Mouse (Mus musculus): ENCODE data around the gene Taf4.

Gene Taf4

DNA sequence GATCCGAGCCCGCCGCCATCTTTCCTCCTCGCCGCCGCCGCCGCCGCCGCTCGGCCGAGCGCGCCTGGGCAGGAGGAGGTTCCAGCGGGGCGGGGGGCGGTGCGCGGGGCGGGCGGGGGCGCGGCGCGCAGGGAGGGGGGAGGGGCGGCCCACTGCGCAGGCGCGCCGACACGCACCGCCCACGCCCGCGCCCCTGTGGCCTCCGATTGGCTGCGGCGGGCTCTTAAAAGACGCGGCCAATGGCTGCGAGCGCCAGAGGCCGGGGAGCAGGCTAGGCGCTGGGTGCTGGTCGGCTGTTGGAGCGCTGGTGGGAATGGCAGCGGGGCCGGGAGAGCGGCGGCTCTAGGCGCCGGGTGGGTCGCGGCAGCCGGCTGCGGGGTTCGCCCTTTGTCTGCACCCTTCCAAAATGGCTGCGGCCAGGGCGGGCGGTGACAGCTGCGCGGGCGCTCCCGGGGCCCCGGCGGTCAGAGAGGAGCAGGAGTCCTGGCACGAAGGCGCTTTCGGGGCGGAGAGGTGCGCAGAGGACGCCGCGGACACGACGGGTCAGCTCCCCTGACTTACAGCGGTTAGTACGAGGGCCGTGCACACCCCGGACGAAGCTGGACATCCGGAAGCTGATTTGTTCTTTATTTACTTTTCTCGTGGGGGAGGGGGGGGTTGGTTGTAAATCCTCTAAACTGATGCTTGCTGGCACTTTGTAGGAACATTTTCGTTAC lies at the start of gene Taf4:
TSS of gene Taf4 (minus strand) at position 19 of the 716 bp plus-strand sequence.
- DNase-seq (ENCODE audit: low read depth, low spot score), result peak; percentile 88

DNA sequence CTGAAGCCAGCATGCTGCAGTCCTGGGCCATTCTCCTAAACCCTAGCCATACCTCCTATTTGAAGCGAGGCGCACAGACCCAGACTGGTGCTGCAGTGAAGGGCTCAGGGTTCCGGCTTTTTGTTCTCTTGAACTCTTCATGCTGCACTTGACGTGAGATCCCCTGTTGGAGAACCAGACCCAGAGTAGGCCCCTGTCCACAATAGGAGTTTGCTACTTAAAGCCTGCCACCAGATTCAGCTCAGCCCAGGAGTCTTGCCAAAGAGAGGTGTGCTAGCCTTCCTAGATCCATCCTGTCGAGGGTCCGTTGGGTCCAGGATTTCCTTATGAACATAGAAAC lies 49.4 kb upstream of the Taf4 start:
- no peak for DNase-seq (ENCODE audit: low read depth, low spot score)

DNA sequence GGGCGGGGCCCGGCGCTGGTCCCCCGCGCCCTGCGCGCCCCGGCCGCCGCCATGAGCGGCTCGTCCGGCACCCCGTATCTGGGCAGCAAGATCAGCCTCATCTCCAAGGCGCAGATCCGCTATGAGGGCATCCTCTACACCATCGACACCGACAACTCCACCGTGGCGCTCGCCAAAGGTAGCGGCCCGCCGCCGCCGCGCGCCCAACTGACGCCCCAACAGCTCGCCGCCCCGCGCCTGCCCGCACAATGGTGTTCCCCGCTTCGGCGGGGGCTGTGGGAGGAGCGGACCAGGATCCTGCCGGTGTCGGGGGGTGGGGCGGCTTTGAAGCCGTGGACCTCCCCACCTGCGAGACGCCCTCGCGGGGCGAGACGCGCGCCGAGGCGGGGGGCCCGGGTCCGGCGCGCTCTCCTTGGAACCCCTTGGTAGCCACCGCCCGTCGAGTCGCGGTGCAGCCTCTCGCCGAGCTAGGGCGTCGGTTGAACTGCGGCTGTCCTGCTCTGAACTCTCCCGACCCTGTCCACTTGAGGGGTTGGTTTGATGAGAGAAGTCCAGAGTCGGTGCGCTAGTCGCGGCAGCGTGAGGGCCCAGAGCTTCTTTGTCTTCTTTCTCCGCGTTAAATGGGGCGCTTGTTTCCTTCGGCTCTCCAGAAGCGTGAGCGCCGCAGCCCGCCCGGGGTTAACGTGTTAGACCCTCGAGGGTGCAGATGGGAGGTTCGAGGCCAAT lies 48.9 kb upstream of the Taf4 start:
- DNase-seq (ENCODE audit: low read depth, low spot score), result peak; percentile 28

DNA sequence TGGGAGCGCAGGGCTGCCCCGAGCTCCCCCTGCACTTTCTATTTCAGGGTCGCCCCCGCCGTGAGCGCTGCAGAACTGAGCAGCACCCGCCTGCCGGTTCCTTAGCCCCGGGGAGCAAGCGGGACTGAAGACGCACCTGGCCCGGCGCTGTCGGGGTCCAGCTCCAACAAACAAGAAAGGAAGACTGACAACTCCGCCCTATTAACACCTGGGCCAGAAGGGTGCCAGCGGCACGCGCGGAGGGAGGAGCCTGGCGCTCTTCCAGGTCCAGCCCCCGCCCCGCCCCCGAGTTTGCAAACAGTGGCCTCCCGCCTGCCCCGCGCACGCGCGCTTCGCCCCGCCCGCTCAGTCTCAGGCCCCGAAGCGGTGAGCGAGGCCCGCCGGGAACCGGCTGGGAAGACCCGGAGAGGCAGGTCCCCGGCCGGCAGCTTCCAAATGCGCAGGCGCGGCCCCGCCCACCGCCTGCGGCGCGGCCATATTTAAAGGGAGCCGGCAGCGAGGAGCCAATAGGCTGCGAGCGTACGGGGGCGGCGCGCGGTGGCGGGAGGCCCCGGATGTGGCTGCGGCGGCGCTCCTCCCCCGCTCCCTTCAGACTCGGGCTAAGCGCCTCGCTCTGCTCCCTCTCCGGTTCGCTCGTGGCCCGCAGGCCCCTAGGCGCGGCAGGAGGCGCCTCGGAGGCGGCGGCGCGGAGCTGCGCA lies 48.1 kb upstream of the Taf4 start, which contains the start of gene Lsm14b:
TSS of gene Lsm14b (plus strand) at position 587 of the 698 bp plus-strand sequence.
- peak; percentile 97 for DNase-seq (ENCODE audit: low read depth, low spot score)

DNA sequence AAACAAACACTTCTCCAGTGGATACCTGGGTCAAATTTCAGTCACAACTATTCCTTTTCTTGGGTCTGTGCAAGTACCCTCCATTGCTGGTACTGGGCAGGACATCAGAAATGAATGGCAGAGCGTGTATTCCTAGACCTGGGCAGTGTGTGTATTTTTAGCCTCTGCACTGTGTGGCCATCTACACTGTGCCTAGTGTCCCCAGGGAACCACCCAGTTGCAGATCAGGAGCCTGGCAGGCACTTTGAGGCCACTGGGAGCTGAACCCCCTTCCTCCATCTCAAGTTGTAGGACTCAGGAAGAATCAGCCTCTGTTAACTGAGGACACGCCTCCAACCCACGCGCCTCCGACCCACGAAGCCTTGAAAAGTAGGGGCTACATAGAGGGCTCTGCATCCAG lies 46.3 kb upstream of the Taf4 start:
- DNase-seq (ENCODE audit: low read depth, low spot score), result no peak

DNA sequence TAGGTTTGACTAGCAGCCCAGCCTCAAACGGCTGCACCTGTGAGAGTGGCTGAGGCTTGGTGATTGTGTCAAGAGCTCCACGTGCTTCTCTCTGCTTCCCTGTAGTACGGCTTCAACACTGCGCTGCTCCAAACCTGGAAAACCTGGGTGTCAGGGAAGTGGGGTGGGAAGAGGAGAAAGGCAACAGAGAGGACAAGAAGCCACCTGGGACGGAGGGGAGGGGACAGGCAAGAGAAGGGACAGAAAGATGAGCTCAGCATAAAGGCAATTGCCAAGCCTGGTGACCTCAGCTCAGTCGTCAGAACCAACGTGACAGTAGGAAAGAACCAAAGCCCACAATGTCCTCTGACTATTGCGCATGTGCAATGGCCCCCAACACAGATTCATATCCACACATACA lies 44.5 kb upstream of the Taf4 start:
- DNase-seq (ENCODE audit: low read depth, low spot score), result no peak

DNA sequence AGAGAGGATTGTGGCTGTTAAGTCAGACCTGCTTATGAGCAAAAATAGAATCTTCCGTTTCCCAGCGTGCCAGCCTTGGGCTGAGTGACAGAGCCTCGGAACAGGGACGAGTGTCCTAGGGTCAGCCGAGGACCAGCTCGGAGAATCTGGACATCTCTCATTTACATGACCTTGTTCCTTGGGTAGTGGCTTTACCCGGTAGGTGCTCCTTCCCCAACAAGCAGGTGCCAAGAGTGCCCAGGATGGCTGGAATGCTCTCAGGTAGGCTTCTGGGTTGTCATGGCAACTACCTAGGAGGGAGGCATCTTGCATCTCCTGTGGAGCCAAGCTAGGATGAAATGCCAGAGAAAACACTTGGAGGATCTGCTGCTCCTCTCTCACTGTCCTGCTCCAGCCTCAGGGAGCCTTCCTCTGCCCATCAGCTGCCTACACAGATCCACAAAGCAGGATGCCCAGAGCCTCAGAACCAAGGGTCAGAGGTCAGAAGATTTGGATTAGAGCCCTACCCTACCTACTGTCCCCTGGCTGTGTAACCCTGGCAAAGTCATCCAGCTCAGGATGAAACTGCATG lies 43.7 kb upstream of the Taf4 start:
- DNase-seq (ENCODE audit: low read depth, low spot score), result no peak

DNA sequence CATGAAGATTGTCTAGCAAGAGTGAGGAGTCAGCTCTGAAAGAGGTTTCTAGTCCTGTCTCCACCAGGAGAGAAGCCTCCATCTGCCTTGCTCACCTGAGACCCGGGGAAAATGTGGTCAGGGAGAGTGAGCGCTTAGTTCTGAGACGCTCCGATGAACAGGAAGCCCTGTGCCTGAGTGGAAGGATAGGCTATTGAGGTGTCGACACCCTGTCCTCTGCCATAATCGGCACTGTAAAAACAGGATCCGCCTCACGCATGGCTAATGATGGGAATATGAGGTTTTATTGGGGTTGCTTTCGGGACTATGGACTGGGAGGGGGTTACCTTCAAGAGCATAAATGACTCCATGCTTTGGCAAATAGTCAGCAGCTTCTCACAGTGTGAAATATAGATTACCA lies 42.1 kb upstream of the Taf4 start:
- no peak for DNase-seq (ENCODE audit: low read depth, low spot score)

DNA sequence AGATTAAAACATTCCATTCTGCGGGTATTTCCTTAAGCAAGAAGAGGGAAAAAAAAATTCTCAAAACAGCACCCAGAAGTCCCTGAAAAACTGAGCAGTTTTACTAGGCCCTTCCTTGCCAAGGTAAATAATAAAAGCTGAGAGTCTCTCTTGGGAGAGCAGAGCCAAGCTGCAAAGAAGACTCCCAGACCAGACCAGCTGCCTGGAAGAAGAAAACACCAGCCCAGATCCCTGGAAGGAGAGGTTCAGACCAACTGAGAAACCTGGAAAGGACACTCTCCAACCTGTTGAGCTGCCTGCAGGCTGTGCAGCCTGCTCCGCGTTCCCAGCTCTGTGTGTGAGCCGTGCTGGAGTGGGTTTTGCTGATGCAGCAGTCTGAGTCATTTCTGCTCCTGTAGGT lies 41.2 kb upstream of the Taf4 start:
- DNase-seq (ENCODE audit: low read depth, low spot score), result no peak

DNA sequence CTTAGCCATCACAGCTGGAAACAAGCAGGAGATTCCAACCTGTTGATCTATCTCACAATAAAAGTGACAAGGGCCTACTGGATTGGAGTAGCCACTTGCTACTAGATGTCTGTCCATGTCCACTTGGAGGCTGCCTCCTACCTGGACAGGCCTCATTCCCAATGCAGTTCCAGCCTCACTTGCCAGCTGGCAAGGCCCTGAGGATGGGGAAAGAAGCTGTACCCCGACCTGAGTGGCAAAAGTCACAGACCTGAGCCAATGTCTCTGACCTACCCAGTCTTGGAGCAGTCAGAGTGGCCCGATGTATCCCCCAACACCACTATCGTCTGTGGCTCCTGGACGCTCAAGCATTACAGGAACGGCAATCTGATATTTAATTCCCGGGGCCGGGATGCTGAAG lies 37.2 kb upstream of the Taf4 start:
- no peak for DNase-seq (ENCODE audit: low read depth, low spot score)

DNA sequence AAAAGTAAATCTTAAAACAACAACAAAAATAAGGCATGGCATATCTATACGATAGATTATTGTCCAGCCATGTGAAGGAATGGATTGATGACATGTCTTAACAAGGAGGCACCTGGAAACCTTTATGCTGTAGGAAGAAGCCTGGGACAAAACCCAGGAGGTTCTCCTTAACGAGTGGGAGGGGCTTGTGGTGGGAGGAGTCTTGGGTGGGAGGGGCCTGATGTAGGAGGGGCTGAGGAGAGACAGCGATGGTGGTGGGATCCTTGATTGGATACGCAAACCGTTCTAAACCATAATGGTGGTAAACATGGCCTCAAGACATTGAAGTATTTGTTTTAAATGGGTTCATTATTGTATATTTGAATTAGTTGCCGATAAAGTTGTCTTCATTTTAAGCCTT lies 34.9 kb upstream of the Taf4 start:
- DNase-seq (ENCODE audit: low read depth, low spot score), result no peak

DNA sequence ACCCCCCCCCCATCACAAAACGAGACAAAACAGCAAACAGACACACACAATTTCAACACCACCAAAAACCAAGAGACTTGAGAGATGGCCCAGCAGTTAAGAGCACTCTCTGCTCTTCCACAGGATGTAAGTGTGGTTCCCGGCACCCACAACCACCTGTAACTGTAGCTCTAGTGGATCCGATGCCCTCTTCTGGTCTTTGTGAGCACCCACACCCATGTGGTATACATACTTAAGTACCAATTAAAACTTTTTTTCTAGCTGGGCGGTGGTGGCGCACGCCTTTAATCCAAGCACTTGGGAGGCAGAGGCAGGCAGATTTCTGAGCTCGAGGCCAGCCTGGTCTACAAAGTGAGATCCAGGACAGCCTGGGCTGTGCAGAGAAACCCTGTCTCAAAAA lies 34.2 kb upstream of the Taf4 start:
- DNase-seq (ENCODE audit: low read depth, low spot score), result no peak

DNA sequence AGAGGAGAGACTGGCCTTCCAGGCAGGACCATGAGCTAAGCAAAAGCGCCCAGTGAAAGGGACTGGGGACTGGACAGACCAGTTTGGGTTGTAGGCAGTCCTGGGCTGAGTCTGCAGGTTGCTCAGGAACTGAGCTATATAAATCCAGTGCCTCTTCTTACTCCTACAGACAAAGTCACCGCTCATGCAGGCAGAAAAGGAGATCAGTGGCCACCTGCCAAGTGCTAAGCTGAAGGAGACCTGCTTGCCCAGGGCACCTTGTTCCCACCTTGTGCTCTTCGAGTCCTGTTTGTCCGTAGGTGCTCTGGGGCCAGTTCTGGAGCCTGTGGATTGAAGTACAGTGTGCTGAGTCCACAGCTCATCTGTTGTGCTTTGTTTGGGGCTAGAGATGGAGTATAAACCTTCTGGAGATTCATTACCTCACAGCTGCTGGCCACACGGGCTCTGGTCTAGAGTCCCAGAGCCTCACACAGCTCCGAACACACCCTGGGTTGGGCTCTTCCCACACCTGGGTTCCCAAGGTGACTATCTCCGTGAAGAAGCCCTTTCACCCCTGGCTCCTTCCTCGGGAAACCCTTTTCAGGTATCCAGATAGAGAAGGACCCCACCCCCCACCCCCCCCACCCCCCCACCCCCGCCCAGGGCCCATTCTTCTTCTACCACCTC lies 30.0 kb upstream of the Taf4 start:
- no peak for DNase-seq (ENCODE audit: low read depth, low spot score)

DNA sequence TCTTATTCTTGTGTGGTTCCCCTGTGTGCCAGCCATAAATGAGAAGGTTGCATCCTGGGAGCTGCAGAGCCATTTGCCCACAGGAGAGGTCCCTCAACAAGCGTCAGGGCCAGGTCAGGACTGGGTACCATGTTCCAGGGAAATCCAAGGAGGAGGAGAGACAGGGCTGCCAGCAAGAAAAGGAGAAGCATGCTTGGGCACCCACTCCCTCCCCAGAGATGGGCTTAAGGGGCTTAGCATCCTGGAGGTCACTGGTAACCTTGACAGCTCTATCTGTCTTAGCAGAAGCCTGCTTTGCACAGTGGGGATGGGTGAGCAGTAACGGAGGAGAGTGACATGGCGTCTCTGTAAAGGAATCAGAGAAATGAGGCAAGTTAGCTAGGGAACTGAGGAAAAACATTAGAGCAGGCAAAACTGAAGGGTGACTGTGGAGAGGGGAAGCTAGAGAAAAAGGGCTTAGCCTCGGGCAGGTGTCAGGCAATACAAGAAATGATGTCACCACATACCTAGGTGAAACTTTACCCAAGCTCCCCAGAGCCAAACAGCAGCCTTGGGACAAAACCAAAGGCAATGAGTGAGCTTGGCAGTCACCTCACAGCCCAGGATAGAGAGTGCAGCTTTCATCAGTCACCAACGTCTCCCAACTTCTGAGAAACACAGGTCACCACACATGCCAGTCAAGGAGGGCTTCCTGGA lies 29.4 kb upstream of the Taf4 start:
- DNase-seq (ENCODE audit: low read depth, low spot score), result no peak

DNA sequence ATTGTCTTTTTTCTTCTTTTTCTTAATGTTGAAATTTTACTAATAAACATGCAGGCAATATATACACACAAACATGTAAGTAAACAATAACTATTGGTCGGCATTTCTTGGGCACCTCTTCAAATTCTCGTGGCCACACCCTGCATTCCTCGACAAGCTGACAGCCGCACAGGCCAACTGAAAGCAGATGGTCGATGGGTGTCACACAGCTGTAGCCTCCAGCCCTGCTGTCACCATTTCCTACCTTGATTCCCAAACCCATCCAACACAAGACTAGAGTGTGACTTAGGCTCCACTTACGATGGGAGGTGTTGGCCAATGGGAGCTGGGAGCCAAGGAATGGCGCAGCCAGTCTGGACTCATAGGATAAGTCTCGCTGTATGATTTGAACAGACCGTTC lies 25.2 kb upstream of the Taf4 start:
- DNase-seq (ENCODE audit: low read depth, low spot score), result no peak

DNA sequence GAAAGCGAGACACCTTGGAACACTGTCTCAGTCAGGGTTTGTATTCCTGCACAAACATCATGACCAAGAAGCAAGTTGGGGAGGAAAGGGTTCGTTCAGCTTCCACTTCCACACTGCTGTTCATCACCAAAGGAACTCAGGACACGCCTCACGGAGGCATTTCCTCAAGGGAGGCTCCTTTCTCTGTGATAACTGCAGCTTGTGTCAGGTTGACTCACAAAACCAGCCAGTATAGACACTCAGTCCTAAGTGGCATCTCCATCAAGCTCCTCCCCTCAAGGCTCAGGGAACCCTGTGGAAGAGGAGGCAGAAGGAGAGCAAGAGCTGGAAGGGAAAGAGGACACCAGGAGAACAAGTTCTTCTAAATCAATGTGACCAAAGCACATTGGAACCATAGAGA lies 22.0 kb upstream of the Taf4 start:
- DNase-seq (ENCODE audit: low read depth, low spot score), result no peak

DNA sequence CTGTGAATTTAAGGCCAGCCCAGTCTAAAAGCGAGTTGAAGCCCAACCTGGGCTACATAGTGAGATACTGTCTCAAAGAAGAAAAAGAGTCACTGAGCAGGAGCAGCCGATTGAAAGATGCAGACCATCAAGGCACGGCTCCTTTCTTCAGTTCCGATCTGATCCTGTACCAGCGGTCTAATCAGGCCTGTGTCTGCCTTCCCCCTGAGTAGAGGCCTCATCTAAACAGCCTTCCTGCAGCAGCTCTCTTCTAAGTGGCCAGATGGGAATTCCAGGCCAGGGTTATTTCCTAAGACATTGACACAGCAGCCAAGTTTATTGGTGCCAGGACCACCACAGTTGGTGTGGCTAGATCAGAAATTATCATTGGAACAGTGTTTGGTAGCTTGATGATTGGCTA lies 16.6 kb upstream of the Taf4 start:
- DNase-seq (ENCODE audit: low read depth, low spot score), result no peak

DNA sequence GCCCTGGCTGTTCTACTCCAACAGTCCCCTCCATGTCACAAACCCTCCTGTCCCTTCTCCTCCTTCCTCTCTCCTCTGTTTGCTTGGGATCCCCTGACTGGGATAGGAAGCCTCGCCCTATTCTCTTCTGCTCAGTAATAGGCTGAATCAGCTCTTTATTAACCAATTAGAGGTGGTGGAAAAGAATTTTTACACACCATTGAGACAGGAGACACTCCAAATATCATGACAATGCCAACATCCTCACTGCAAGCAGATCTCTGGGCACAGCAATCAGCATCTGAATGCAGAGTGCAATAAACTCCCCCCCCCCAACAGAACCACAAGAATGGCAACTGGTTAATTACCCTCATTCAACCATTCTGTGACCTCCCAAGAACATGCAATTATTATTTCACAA lies 12.7 kb upstream of the Taf4 start:
- no peak for DNase-seq (ENCODE audit: low read depth, low spot score)

DNA sequence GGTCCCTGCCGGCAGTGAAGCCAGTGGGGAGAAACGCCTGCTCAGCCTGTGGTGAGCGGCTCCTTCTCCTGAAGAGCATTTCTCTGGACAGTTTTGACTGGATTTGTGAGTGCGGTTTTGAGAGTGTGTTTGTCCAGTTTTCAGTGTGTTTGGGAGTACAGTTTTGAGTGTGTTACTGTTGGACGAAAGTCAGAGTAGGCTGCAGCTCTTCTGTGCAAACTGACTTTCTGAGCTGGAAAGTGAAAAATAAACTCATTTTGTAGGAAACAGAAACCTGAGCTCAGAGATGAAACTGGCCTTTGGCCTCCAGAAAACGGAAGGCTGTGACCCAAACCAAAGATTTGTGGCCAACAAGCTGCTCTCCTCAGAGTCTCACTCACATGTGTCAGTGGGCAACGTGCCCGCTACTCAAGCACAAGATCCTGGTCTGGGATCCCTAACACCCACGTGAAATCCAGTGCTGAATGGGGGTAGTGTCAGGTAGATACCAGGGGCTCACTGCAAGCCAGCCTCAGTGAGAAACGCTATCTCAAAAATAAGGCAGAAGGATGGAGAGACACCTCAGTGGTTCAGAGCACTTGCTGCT lies 10.1 kb upstream of the Taf4 start:
- no peak for DNase-seq (ENCODE audit: low read depth, low spot score)

DNA sequence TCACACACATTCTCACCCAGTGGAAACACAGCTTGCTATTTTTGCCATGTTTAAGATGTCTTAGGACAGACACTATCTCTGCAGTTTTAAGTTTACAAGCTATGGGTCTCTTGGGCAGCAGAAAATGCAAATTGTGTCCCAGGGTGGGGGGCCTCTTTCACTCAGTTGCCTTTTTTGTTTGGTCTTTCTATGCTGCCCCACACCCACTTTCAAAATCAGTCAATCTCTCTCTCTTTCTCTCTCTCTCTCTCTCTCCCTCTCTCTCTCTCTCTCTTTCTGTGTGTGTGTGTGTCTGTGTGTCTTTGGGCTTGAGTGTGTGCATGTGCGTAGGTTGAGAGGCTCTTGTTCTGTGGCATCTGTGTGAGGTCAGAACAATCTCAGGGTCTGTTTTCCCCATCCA lies 9.2 kb upstream of the Taf4 start:
- DNase-seq (ENCODE audit: low read depth, low spot score), result no peak

DNA sequence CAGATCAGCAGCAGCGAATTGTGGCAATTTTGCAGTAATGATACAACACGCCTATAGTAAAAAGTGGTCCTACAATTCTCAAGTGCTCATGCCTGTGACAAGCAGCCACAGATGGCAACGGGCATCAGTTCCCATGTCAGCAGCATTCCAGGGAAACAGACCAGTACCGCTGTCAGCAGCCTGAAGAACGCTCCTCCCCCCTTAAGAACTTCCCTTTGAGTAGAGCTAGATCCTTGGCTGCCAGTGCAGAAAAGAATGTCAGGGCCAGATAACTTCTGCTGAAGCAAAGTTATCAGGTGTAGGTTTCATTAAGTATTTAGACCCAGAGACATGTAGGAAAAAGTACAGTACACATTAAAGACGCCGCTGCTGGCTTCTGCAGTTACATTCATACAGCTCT lies 8.4 kb upstream of the Taf4 start:
- peak; percentile 26 for DNase-seq (ENCODE audit: low read depth, low spot score)

Measured in mesoderm, embryonic 11.5 days (tissue).